Mouse (Mus musculus): Measurements from ENCODE around the gene Eef1e1. TPM values are rescaled to one million over a fixed set of nuclear protein-coding genes. Genes with fewer than 3 reads are reported as not detected.
"Not testable (repeated sequence)": the region's sequence is repeated elsewhere in the genome, so short reads cannot be mapped to it uniquely, and the experiment has no call there.

Eef1e1 gene
- total RNA-seq, 2 experiments from 2014 or later: 27.9 to 28.9 TPM

- peak in 1 of 2 experiments; percentile 34 for DNase-seq (ENCODE audit: low spot score in 2 of 2)
These were observed 33.2 kb downstream of the Eef1e1 start for GRCm38 (mm10) chr13:38625492-38626228.

DNA sequence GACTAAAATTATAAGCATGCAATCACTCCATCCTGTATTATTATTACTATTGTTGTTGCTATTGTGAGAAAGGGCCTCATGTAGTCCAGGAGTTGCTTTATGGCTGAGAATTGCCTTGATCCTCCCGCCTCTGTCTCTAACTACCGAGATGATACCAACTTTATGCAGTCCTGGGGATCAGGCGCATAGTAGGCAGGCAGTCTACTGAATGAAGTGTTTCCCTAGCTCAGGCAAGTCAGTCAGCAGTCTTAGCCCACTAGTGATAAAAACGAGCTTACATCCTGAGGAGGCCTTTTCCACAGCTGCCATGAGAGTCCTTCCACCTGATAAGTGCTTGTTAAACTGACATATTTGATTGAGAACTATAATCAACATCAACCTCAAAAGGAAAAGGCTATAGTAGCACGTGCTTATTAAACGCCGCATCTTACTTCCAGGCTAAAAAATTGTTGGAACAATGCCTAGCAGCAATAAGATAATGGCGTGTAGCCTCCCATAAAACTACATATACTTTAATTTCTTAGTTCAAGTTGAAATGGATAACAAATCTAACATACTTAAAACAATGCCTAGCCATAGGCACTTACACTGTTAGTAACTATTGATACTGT lies 34.5 kb downstream of the Eef1e1 start:
- DNase-seq (ENCODE audit: low spot score in 2 of 2): no peak

- no peak for DNase-seq (ENCODE audit: low spot score in 2 of 2)
These were observed 35.6 kb downstream of the Eef1e1 start for GRCm38 (mm10) chr13:38623296-38623695.

DNA sequence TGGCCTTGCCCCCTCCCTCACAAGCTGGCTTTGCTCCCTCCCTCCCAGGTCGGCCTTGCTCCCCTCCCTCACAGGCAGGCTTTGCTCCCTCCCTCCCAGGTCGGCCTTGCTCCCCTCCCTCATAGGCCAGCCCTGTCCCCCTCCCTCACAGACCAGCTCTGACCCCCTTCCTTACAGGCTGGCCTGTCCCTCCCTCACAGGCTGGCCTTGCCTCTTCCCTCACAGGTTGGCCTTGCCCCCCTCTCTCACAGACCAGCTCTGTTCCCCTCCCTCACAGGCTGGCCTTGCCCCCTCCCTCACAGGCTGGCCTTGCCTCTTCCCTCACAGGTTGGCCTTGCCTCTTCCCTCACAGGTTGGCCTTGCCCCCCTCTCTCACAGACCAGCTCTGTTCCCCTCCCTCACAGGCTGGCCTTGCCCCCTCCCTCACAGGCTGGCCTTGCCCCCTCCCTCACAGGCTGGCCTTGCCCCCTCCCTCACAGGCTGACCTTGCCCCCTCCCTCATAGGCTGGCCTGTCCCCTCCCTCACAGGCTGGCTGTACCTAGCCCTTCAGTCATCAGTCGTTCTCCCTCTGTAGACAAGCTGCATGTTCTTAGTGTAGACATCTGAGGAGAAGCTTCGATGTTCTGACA lies 40.7 kb downstream of the Eef1e1 start:
- DNase-seq (ENCODE audit: low spot score in 2 of 2): not testable (repeated sequence)

GRCm38 (mm10) chr13:38616887-38617286 lies 42.0 kb downstream of the Eef1e1 start:
- no peak for DNase-seq (ENCODE audit: low spot score in 2 of 2)

GRCm38 (mm10) chr13:38615656-38616055 lies 43.2 kb downstream of the Eef1e1 start:
- no peak for DNase-seq (ENCODE audit: low spot score in 2 of 2)

GRCm38 (mm10) chr13:38614298-38614697 lies 44.6 kb downstream of the Eef1e1 start:
- DNase-seq (ENCODE audit: low spot score in 2 of 2): no peak

GRCm38 (mm10) chr13:38613583-38613982 lies 45.3 kb downstream of the Eef1e1 start:
- no peak for DNase-seq (ENCODE audit: low spot score in 2 of 2)

DNA sequence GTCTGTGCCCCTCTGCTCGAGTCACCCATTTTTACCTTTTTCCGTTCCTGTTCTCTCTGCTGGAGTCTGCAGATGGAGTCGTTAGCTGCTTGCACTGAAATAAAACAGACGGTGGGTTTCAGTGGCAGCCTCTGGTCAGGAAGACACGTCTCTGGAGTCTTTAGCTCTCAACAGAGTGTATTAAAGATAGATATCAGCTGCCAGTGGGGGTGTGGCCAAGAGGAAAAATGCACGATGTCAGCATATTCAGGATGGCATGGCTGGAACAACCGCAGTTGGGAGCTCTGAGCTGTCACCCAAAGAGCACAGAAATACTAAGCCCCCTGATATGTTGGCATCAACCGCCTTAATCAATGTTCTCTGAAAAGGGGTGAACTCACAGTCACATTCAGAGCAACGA lies 46.2 kb downstream of the Eef1e1 start:
- no peak for DNase-seq (ENCODE audit: low spot score in 2 of 2)

DNA sequence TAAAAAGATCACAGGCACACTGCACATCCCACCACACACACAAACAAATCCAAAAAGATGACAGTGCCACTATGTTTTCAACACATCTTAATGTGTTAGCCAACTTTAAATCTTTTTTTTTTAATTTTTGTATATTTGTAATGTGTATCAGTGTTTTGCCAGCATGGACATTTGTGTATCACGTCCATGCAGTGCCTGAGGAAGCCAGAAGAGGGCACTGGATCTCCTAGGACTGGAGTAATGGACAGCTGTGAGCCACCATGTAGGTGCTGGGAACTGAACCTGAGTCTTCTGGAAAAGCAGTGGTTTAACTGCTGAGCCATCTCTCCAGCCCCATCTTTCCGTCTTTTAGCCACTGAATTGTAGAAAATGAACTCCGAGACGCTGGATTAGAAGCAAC lies 46.7 kb downstream of the Eef1e1 start:
- DNase-seq (ENCODE audit: low spot score in 2 of 2): no peak

GRCm38 (mm10) chr13:38610336-38610735 lies 48.5 kb downstream of the Eef1e1 start:
- DNase-seq (ENCODE audit: low spot score in 2 of 2): no peak

GRCm38 (mm10) chr13:38607130-38607529 lies 51.7 kb downstream of the Eef1e1 start:
- DNase-seq (ENCODE audit: low spot score in 2 of 2): no peak

DNA sequence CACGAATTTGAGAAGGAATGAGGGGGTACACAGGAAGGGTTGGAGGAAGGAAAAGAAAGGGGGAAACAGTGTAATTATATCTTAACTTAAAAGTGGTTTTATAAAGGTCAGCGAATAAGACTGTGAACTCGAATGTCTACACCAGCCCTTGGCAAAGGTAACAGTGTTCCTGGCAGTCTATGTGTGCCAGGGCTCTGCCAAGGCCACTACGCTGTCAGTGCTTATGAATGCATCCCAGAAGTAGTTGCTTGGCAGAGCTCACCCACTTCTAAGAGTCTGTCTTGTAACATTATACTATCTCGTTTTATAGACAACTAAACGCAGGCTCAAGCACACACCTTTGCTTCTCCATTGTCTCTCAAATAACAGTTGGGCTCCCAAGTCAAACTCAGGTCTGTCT lies 53.5 kb downstream of the Eef1e1 start:
- DNase-seq (ENCODE audit: low spot score in 2 of 2): no peak

DNA sequence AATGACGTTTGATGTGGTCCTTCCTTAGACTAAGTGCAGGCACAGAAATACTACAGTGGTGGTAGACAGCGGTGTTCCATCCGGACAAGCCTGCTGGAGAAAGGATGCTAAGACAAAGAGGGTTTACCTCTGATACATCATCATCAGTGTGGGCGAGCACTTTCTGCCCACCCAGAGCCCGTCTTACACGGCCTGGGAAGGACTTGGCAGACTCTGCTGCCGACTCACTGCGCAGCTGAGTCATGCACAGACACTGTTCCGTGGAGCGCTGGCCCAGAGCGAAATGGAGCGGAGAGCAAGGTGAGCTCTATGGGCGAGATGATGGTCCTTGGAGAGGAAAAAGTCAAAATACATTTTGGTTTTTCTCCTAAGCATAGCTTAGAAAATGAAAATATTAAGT lies 55.9 kb downstream of the Eef1e1 start:
- peak; percentile 19 to 44 for DNase-seq (ENCODE audit: low spot score in 2 of 2)

GRCm38 (mm10) chr13:38602243-38602832 lies 56.5 kb downstream of the Eef1e1 start:
- DNase-seq (ENCODE audit: low spot score in 2 of 2): no peak

DNA sequence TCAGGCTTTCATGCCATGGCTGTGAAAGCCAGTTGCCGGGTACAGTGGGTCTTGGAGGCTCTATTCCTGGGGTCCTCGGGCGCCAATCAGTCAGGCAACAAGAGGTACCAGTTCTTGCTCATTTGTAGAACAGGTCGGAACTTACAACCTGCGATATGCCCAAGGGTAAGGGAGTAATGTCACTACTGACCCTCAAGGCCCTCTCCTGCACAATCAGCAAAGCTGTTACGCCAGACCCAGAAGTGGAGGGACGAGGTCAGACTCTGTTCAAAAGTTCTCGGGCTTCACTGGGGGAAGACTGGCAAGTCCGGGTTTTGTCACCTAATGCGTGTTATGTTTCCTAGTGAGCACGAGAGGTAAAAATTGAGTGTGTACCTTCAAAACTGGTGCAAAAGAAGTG lies 58.0 kb downstream of the Eef1e1 start:
- DNase-seq (ENCODE audit: low spot score in 2 of 2): no peak

DNA sequence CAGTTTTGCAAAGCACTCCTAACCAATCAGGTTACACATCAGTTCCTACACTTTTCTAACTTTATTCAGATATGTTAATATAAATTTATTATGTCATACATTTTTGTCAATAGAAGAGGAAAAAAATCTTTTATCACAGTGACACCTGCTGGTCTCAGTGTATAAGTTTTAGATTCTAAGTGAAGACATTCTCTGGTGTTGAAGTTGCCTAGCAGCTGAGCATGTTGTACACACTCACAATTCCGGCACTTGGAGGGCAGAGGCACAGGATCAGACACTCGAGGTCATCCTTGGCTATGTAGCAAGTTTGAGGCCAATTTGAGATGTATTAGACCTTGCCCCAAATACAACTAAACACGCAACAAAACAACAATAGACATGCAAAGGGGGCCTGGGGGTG lies 61.8 kb downstream of the Eef1e1 start:
- peak in 1 of 2 experiments; percentile 12 for DNase-seq (ENCODE audit: low spot score in 2 of 2)

DNA sequence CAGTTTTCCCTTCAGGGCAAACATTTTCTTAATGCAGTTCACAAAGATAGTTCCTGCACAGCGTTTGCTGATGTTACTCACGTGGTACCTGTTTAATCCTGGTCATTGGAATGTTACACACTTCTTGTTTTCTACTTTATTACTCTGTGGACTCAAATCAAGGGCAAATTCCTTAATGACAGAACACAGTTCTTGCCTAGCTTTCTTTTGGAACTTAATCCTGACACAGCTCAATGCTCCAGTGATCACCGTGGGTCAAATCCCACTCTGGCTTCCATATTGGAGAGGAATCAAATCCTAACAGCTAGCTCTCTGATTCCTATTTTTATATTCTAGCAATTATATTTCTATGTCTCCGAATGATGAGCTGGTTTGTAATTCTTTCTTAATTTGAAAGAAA lies 62.4 kb downstream of the Eef1e1 start:
- no peak for DNase-seq (ENCODE audit: low spot score in 2 of 2)

Data from layer of hippocampus, adult 18-20 months (tissue).